Mouse (Mus musculus) brain, embryonic 14.5 days (tissue): ENCODE measurements around the gene 6030452D12Rik.

ENCODE experiments used
- CTCF ChIP-seq: fragments of 200-500 bp; IDR thresholded peaks from 2 replicates; pipeline ENCODE4 v1.5.1; 2012; ENCODE audit warnings: inconsistent platforms, mild to moderate bottlenecking, moderate library complexity, borderline replicate concordance; ENCODE audit not compliant: insufficient read depth, insufficient read length; ENCODE audit errors: extremely low read depth
- POLR2A ChIP-seq: fragments of 200-500 bp; IDR thresholded peaks from 2 replicates; pipeline ENCODE4 v1.6.1; 2012; ENCODE audit warnings: mild to moderate bottlenecking, inconsistent platforms, borderline replicate concordance; ENCODE audit not compliant: poor library complexity, insufficient read depth, insufficient read length, severe bottlenecking; ENCODE audit errors: extremely low read depth

DNA sequence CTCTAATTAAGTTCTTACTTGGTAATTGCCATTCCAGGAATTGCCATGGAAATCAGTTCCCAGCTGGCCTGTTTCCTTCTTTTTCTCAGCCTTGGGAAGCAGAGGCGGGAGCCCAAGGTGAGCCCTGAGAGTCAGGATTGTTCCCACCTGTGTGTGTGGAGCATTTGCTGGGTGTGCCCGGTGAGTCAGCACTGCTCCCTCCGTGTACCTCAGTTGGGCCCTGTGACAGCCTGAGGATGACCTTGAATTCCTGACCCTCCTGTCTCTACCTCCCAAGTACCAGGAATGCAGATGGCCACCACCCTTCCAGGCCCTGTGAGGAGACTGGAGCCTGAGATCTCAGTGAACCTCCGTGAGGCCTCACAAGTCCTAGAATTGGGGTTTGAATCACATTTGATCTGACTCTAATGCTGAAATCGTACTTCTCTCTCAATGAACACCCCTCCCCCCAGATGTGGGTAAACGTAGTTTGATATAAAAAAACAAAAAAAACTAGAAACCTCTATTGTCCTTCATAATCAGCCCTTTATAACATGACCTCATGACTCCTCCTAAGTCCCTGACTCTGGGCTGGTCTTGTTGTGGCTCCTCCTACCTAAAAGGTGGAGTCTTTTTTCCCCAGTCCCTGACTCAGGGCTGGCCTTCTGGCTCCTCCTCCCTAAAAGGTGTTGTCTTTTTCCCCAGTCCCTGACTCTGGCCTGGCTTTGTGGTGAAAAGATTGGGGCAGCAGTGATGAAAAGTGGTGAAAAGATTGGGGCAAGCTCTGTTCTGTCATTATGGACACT lies 48.8 kb upstream of the 6030452D12Rik start:
- TF ChIP-seq CTCF (no peak), POLR2A (no peak)
